Mouse (Mus musculus): ENCODE data around the gene Wdr53.
"Not testable (repeated sequence)": the region's sequence is repeated elsewhere in the genome, so short reads cannot be mapped to it uniquely, and the experiment has no call there.

The Wdr53 gene

DNA sequence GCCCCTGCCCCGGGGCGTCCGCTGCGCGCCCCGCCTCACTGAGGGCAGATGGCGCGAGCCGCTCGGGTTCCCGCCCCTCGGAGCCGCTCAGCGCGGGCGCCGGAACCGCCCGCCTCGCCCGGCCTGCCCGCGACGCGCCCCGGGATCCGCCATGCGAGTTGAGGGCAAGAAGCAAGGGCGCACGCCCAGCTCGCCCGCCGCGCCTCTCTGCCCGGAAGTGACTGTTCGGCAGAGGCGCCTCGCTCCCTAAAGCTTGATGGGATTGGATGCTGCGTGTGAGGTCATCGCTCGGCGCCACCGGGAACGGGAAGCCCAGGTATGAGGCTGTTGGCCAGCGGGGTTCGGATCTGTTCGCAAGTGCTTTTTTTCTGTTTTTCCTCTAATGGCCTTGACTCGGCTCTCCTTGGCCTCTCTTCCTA, at the start of gene Wdr53, which contains the start of gene Fbxo45:
Gene Wdr53 (plus strand): TSS at position 276 of the 419 bp plus-strand sequence.
Gene Fbxo45 (minus strand): TSS at position 207 of the 419 bp plus-strand sequence.
- in situ Hi-C loops (cut with MseI, MboI), result no loop called here

DNA sequence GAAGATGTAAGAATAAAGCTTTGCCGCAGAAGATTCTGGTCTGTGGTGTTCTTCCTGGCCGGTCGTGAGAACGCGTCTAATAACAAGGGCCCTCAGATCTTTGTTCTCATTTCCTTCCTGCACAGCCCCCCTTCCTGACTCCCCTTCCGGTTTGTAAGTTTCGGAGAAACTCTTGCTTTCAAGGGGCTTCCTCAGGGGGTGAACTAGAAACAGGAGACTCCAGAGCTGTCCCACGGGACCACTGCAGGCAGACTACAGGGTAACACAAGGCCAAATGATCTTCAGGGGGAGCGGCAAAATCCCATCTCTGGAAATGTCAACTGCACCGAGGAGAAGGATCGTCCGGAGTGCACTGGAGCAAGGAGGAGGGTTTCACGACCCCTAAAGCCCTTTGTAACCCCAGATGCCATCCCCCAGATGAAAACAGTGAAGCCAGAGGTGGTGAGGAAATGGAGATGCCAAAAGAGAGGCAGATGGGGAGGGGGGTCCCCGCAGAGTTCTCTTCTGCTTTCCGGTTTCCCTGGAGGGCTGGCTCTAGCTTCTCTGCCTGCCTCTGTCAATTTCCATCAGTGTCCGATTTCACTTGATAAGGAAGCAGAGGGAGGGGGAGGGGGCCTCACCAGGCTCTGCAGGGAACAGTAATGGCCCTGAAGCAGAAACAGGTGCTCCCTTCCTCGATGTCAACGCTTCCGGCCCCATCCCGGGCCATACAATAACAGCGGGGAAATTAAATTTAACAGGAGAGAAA, 46.6 kb upstream of the Wdr53 start:
- in situ Hi-C loops (cut with MseI, MboI), result loop anchor here in 1 of 2 experiments (5.0 kb wide), 1 partner anchor 88 kb away; no protein-coding TSS in a partner anchor

DNA sequence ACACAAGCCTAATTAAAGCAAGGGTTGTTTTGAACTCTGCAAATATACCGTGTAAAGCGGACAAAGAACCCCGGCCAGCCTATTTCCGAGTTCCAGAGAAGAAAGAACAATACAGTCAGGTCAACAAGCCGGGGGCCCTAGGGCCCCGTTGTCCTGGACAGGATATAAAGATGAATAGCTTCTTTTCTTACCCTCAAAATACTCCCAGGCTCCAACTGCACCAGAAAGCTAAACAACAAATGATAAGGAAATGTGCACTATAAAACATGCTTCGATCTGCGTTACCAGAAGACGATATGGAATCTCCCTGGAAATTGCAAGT, 46.1 kb upstream of the Wdr53 start:
- in situ Hi-C loops (cut with MseI, MboI), result loop anchor here in 1 of 2 experiments (5.0 kb wide), 1 partner anchor 89 kb away; no protein-coding TSS in a partner anchor

DNA sequence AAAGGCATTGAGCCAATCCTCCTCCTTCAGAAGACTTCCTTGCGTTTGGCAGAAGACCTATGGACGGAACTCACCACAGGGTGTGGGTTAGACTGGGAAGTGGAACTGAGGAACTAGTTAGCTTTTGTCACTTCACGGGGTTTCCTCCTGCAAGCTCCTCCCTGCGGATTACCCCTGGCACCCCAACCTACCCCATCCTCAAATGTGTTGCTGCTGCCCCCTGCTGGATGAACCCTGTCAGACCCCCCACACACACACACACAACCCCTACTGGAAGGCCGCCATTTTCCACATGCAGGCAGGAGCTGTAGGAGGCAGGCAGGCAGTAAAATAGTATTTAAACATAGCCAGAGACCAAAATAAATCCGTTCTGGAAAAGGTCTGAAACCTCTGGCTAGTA, 44.3 kb upstream of the Wdr53 start:
- in situ Hi-C loops (cut with MseI, MboI), result loop anchor here in 1 of 2 experiments (5.0 kb wide), 1 partner anchor 90 kb away; no protein-coding TSS in a partner anchor

DNA sequence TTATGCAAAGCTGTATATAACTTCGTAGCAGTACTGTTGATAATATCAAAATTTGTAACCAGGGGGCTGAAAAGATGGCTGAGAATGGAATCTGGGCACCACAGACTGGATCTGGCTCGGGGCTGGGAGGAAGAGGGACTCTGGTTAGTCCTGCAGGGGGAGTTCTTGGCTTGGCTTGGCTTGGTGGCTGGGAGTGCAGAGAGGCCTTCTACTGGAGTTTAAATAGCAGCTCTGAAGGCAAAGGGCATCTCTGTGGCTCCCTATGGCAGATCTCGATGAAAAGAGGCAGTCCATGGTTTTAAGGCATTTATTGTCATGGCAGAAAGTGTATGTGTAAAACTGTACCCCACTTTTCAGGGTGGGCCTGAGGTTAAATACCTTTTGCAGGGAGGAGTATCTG, 42.1 kb upstream of the Wdr53 start:
- in situ Hi-C loops (cut with MseI, MboI), result loop anchor here in 1 of 2 experiments (5.0 kb wide), 1 partner anchor 93 kb away; no protein-coding TSS in a partner anchor

DNA sequence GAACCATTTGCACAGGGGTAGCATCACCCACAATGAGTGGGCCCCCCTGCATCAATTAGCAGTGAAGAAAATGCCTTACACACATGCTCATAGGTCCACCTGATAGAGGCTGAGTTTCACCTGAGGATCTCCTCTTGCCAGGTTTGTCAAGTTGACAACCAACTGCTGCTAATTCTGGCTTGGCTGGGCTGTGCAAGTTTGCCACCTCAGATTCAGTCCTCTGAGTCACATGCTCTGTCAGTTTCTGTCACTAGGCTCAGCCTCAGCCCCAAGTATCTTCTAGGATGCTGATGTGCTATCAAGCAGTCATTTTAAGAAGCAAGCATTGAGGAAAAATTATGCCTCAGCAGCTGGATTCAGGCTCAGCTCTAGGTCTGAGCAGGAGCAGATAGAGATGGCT, 32.9 kb upstream of the Wdr53 start:
- in situ Hi-C loops (cut with MseI, MboI), result no loop called here

DNA sequence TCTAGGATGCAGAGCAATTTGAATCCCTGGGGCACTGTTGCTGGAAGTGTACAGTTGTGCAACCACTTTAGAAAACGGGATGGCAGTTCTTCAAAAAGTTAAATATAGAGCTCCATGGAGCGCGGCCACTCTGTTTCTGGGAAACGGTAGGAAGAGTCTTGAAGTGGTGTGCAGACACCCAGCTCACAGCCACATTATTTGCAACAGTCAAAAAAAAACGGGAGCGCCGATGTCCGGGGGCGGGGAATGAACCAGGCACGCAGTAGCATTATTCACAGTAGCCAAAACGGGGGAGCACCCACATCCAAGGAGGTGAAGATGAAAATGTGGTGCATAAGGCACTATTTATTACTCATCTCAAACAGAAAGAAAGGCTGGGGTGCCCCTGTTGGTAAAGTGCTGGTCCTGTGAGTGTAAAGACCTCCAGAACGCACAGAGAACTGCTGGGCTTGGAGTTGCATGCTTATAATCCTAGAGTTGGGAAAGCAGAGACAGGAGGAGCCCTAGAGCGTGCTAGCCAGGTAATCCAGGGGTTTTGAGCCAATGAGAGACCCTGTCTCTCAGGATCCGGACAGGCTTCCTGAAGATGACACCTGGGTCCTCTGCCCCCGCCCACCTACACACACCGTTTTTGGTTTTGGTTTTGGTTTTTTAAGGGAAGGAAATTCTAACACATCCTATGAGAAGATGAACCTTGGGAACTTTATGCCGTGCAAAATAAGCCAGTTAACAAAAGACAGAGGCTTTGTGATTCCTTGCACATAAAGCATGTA, 32.0 kb upstream of the Wdr53 start:
- in situ Hi-C loops (cut with MseI, MboI), result no loop called here

DNA sequence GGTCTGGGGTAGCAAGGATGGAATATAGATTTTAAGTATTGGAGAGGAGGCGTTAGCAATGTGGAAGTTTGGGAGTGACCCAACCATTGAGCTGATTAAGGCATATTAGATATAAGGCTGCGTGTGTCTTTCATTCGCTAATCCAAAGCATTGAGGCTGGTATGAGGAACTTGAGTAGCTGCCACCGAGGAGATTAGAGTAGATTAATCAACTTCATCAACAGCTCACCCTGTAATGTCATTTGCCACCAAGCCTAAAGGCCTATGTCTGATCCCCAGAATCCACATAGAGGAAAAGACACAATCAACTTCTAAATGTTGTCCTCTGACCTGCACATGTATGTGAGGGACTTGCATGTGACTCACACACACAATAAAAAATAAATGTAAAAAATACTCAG, 25.2 kb upstream of the Wdr53 start:
- in situ Hi-C loops (cut with MseI, MboI), result no loop called here

DNA sequence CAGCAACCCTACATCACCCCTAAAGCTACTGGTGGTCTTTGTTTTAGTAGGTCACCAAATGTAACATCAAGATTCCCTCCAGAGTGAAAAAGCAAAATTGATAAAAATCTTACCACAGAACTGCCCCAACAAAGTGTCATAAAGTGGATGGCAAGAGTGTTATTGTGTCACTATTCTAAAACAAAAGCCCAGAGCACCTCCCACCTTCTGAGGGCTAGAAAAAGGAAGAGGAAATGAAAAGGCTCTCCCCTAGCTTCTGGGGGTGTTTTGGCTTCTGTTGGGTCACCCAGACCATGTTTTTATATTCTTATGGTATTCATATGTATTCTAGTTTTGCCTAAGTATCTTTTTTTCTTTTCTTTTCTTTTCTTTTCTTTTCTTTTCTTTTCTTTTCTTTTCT, 24.6 kb upstream of the Wdr53 start:
- in situ Hi-C loops (cut with MseI, MboI), result no loop called here

DNA sequence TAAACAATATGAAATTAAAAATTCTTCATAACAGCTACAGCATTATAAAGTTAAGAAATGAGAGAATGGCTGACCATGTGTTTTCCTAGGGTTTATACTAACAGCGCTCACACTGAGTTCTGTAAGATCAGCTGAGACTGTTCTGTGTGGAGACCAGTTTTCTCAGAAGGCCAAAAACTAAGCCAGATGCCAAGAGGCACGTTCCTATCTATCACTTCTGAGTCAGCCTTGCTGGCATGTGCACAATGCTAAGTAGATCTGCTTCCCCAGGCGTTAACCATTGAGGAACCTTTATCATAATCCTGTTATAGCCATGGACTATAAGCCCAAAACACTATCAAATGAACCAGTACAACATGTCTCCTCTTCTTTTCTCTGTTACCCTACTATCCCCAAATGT, 15.0 kb upstream of the Wdr53 start:
- in situ Hi-C loops (cut with MseI, MboI), result not testable (repeated sequence)

DNA sequence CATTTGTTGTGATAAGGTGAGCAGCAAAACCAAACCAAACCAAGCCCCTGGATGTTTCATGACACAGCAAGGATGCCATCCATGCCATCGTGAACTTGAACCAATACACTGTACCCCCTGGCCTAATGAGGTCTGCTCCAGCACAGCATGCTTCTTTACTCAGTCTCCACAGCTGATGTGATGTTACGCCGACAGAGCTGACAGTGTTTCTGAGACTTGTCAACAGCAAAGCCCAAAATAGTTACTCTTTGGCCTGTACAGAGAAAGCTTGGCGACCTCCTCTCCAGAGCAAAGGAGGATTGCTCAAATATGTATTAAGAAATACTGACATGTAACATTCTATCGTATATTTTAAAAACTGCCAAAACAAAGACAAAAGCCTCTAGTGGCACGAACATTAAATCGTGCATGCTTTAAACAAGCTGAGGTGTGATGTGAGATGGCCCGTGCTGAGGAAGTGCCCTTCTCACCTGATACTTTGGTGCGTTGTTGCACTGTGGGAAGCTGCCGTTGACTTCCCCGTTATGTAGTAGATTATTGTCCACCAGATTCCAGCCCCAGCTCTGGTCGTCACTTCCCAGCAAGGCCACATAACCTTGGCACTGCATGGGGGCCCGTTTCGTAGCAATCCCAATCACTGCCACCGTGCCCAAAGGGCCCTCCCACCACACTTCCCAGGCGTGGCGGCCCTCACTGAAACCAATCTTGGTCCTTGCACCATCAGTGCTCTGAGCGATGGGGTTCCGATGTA, 8.9 kb upstream of the Wdr53 start:
- in situ Hi-C loops (cut with MseI, MboI), result no loop called here

DNA sequence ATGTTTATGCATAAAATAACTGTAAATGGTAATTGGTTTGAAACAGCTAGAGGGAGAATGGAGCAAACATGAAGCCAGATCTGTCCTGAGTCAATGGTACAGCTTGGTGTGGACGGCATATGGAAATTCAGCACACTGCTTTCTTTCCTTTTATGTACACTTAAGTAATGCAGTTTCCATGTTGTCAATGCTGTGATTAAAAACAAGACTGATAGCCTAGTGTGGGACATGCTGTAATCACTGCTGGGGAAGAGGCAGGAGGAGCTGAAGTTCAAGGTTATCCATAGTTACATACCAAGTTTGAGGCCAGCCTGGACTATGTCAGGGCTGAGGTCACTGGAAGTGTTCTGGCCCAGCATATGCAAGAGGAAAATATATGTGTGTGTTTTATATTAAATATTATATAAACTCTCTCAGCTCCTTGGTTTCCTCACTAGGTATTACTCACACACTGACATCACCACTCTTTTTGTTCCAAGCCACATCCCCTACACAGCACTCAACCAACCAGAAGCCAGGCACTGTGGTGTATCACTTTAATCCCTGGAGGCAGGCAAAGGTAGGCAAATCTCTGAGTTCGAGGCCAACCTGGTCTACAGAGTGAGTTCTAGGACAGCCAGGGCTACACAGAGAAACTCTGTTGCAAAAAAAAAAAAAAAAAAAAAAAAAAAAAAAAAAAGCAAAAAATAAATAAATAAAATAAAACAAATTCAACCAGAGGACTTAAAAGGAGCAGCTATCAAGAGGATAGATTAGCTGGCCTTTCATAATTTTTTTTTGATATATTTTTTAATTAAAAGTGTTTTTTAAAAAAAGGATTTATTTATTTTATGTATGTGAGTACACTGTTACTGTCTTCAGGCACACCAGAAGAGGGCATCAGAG, 7.4 kb upstream of the Wdr53 start:
- in situ Hi-C loops (cut with MseI, MboI), result no loop called here

DNA sequence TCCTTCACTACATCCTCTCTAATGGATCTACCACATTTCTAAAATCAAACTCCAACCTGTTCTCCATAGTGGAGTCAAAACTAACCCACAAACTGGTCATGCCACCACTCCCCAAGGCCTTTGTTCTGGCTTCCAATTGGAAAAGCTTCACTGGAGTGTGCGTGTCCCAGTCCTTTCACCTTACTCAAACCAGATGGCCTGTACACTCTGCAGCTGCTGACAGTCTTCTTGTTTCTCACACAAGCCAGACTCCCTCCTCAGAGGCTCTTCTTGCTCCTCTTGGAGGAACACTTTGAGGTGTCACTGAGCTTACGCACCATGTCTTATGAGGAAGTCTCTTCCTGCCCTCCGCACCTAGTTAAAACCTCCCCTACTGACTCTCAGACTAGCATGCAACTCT, 3.1 kb upstream of the Wdr53 start:
- in situ Hi-C loops (cut with MseI, MboI), result no loop called here

DNA sequence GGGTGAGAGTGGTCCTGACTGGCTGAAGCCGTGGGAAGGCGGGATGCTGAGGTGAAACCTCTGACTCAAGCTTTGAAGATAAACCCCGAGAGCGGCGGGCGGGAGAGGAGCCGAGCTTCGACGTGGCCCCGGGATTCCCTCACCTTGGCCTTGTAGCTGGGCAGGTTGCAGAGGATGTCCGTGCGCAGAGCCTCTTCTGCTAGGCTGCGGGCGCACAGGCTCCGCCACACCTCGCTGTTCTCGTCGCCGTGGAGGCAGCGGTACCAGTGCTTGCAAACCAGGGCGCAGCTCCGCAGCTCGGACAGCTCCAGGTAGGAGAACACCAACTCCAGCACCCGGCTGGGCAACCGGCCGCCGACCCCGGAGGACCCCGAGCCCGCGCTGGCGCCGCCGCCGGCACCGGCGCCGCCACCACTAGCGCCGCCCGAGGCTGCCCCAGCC, 656 bp upstream of the Wdr53 start:
- in situ Hi-C loops (cut with MseI, MboI), result no loop called here

DNA sequence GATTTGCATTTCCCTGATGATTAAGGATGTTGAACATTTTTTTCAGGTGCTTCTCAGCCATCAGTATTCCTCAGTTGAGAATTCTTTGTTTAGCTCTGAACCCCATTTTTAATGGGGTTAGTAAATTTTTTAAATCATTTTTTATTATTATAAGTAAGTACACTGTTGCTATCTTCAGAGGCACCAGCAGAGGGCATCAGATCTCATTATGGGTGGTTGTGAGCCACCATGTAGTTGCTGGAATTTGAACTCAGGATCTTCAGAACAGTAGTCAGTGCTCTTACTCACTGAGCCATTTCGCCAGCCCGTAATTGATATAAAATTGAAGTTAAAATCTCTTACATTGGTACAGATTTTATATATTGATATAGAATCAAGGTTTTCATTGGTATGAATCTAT, 17.2 kb downstream of the Wdr53 start:
- in situ Hi-C loops (cut with MseI, MboI), result not testable (repeated sequence)

DNA sequence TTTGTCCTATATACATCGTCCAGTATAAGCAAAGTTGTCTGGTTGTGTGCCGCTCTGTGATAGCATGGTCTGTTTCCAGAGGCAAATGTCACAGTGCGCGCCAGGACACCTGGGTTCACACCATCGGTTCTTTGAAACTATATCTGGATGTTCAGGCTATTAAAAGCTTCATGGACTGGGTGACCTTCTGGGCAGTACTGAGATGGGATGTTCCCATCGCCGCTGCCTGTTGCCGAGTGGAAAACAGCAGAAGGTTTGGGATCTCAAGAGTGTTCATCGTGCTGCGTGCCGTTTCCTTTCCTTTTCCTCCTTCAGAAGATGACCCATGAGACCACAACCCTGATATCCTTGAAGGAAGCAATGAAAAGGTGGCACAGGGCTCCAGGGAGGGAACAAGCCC, 24.3 kb downstream of the Wdr53 start, which contains the start of gene Smco1:
Gene Smco1 (plus strand): TSS at position 178 of the 400 bp plus-strand sequence.
- in situ Hi-C loops (cut with MseI, MboI), result no loop called here

DNA sequence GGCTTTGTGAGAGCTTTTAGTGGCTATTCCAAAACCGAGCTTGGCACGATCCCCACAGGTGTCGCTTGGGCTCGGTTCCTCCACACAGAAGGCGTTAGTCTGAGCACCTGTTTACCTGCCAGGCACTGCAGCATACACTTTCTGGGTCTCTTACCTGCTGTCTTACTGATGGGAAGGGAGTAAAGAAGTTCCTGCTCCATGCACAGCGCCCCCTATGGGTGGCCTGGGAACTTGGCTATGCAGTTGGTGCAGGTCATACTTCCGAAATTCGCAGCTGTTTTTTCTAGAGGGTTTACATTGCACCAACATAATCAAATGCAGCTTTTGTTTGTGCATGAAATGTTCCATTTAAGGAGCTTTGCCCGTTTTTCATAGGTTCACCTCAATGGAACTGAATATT, 26.3 kb downstream of the Wdr53 start:
- in situ Hi-C loops (cut with MseI, MboI), result no loop called here

DNA sequence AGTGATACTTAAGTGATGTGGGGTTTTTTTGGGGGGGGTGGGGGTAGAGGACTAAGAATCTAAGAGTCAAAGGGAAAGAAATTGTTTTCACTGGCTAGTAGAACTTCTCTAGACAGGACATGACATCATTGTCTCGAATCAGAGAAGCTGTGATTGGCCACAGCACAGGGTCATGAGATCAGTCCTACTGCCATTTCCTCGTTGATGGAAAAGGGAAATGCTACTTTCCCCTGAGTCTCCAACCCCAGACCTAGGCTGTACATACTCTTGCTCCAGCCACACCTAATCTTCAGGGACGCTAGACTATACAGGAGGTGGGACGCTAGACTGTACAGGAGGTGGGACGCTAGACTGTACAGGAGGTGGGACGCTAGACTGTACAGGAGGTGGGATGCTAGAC, 28.0 kb downstream of the Wdr53 start:
- in situ Hi-C loops (cut with MseI, MboI), result no loop called here

DNA sequence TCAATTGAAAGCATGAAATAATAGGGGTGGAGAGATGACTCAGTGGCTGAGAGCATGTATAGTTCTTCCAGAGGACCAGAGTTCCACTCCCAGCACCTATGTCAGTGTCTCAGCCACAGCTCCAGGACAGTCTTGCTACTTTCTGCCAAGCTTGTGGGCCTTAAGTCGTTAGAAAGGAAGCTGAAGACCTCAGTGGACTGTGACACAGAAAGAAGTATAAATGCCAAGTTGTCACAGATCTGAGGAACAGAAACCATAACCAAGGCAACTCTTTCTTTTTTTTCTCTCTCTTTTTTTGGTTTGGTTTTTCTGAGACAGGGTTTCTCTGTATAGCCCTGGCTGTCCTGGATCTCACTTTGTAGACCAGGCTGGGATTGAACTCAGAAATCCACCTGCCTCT, 28.8 kb downstream of the Wdr53 start:
- in situ Hi-C loops (cut with MseI, MboI), result no loop called here

DNA sequence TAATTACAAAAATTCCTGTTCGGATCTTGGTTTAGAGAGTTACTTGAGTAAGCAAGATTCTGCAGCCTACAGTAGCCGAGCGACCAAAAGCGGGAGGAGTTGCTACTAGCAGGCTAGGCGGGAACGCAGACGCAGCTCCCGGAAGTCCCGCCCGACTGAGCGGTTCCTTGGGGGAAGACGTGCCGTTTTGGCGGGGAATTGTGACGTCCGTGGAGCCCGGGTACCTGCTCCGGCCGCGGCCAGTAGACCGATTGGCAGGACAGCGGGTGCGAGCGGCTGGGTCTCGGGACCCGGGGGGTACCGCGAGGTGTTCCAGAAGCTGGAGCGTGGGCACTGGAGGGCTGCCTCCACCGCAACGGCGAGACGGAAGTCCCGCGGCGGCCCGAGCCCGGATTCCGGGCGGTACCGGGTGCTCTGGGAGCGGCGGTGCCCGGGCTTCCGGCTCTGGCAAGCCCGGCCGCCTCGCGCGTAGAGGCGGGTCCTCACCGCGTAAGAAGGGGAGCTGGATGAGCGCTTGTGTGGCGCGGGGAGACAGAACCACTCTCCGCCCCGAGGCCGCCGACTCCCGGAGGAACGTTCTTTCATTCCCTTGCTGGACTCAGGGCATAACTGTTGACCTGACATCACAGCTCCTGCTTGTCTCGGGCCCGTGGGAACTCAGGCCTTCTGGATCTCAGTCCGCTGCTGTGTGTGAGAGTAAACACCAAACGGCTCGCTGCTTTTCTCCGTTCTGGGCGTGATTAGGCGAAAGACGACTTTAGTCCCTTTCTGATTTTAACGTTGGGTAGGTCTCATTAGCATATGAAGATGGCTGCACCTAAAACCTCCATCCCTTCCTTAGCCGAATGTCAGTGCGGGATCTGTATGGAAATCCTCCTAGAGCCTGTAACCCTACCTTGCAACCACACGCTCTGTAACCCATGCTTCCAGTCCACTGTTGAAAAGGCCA, 30.6 kb downstream of the Wdr53 start, which contains the start of gene Rnf168:
Gene Rnf168 (plus strand): TSS at position 152 of the 949 bp plus-strand sequence.
- in situ Hi-C loops (cut with MseI, MboI), result no loop called here
